Mouse (Mus musculus): Measurements from ENCODE around the gene Unc13a. TPM values are rescaled to one million over a fixed set of nuclear protein-coding genes. Genes with fewer than 3 reads are reported as not detected.
A peak's percentile ranks its signal among the peaks of the same experiment; 100 is the strongest.

Unc13a gene
- polyA plus RNA-seq, 1 experiment from 2014 or later = 1.7 TPM

- Histone ChIP-seq H3K9ac (replicated peaks; ENCODE audit: low read depth, low read length) (no peak overlapping the region), H3K36me3 (ENCODE audit: control insufficient read depth, insufficient read depth, low read length) (no peaks in the 10 kb centered on the region), H3K4me3 (ENCODE audit: low read depth, low read length) (no peak overlapping the region), H3K9me3 (ENCODE audit: control insufficient read depth, low read depth, low read length) (no peaks in the 10 kb centered on the region), H3K4me2 (replicated peaks; ENCODE audit: low read depth, low read length) (no peak overlapping the region), H3K4me1 (ENCODE audit: control insufficient read depth, insufficient read depth, low read length) (peaks cover 20% of the 10 kb centered on the region; the same call in 1 of the 2 replicates), H3K27ac (ENCODE audit: low read length) (no peak overlapping the region), H3K27me3 (ENCODE audit: control insufficient read depth, insufficient read depth, low read length) (no peaks in the 10 kb centered on the region)
- 48% methylated on average over 5 of the region's 5 CpGs for WGBS
- ATAC-seq (ENCODE audit: insufficient number of reproducible peaks, insufficient read depth, low FRiP score, low read depth) = no peak
These were observed 4.3 kb downstream of the Unc13a start for GRCm38 (mm10) chr8:71667256-71667655.

GRCm38 (mm10) chr8:71666855-71667254, 4.7 kb downstream of the Unc13a start:
- Histone ChIP-seq H3K27ac (ENCODE audit: low read length) (no peak overlapping the region), H3K4me3 (ENCODE audit: low read depth, low read length) (no peak overlapping the region), H3K9me3 (ENCODE audit: control insufficient read depth, low read depth, low read length) (no peaks in the 10 kb centered on the region), H3K4me2 (replicated peaks; ENCODE audit: low read depth, low read length) (no peak overlapping the region), H3K27me3 (ENCODE audit: control insufficient read depth, insufficient read depth, low read length) (no peaks in the 10 kb centered on the region), H3K36me3 (ENCODE audit: control insufficient read depth, insufficient read depth, low read length) (no peaks in the 10 kb centered on the region), H3K4me1 (ENCODE audit: control insufficient read depth, insufficient read depth, low read length) (peaks cover 20% of the 10 kb centered on the region; the same call in 1 of the 2 replicates), H3K9ac (replicated peaks; ENCODE audit: low read depth, low read length) (no peak overlapping the region)
- 20% methylated on average over 1 of the region's 1 CpGs for WGBS
- ATAC-seq (ENCODE audit: insufficient number of reproducible peaks, insufficient read depth, low FRiP score, low read depth) = no peak

GRCm38 (mm10) chr8:71665331-71666130, 6.0 kb downstream of the Unc13a start:
- Histone ChIP-seq H3K4me1 (ENCODE audit: control insufficient read depth, insufficient read depth, low read length) (peaks cover 13% of the 10 kb centered on the region; the same call in 1 of the 2 replicates), H3K4me2 (replicated peaks; ENCODE audit: low read depth, low read length) (peak overlapping the region; percentile 37), H3K9ac (replicated peaks; ENCODE audit: low read depth, low read length) (no peak overlapping the region), H3K27me3 (ENCODE audit: control insufficient read depth, insufficient read depth, low read length) (0 out of 2 replicates have a peak, but pooled peaks cover 2% of the 10 kb centered on the region), H3K27ac (ENCODE audit: low read length) (no peak overlapping the region), H3K36me3 (ENCODE audit: control insufficient read depth, insufficient read depth, low read length) (no peaks in the 10 kb centered on the region), H3K9me3 (ENCODE audit: control insufficient read depth, low read depth, low read length) (no peaks in the 10 kb centered on the region), H3K4me3 (ENCODE audit: low read depth, low read length) (peak overlapping the region; percentile 16; the same call in 1 of the 2 replicates)
- ATAC-seq (ENCODE audit: insufficient number of reproducible peaks, insufficient read depth, low FRiP score, low read depth) = peak; percentile 73
- 3% methylated on average over 22 of the region's 22 CpGs for WGBS

- no peak overlapping the region for H3K27ac ChIP-seq (ENCODE audit: low read length)
- H3K4me3 ChIP-seq (ENCODE audit: low read depth, low read length) = no peak overlapping the region
- no peaks in the 10 kb centered on the region for H3K4me1 ChIP-seq (ENCODE audit: control insufficient read depth, insufficient read depth, low read length)
- H3K27me3 ChIP-seq (ENCODE audit: control insufficient read depth, insufficient read depth, low read length) = peaks cover 16% of the 10 kb centered on the region
- WGBS = 7% methylated on average over 36 of the region's 36 CpGs
- peak; percentile 12; the same call in 1 of the 2 replicates for ATAC-seq (ENCODE audit: insufficient number of reproducible peaks, insufficient read depth, low FRiP score, low read depth)
- no peaks in the 10 kb centered on the region for H3K9me3 ChIP-seq (ENCODE audit: control insufficient read depth, low read depth, low read length)
- H3K36me3 ChIP-seq (ENCODE audit: control insufficient read depth, insufficient read depth, low read length) = no peaks in the 10 kb centered on the region
- H3K9ac ChIP-seq (replicated peaks; ENCODE audit: low read depth, low read length) = no peak overlapping the region
- H3K4me2 ChIP-seq (replicated peaks; ENCODE audit: low read depth, low read length) = no peak overlapping the region
These were observed 11.0 kb downstream of the Unc13a start for GRCm38 (mm10) chr8:71660325-71661120.

GRCm38 (mm10) chr8:71659751-71660150, 11.8 kb downstream of the Unc13a start:
- Histone ChIP-seq H3K27ac (ENCODE audit: low read length) (no peak overlapping the region), H3K27me3 (ENCODE audit: control insufficient read depth, insufficient read depth, low read length) (peaks cover 18% of the 10 kb centered on the region), H3K4me1 (ENCODE audit: control insufficient read depth, insufficient read depth, low read length) (0 out of 2 replicates have a peak, but pooled peaks cover under 1% of the 10 kb centered on the region), H3K4me3 (ENCODE audit: low read depth, low read length) (no peak overlapping the region), H3K9ac (replicated peaks; ENCODE audit: low read depth, low read length) (no peak overlapping the region), H3K9me3 (ENCODE audit: control insufficient read depth, low read depth, low read length) (no peaks in the 10 kb centered on the region), H3K36me3 (ENCODE audit: control insufficient read depth, insufficient read depth, low read length) (no peaks in the 10 kb centered on the region), H3K4me2 (replicated peaks; ENCODE audit: low read depth, low read length) (no peak overlapping the region)
- ATAC-seq (ENCODE audit: insufficient number of reproducible peaks, insufficient read depth, low FRiP score, low read depth) = no peak
- WGBS = 59% methylated on average over 1 of the region's 1 CpGs

GRCm38 (mm10) chr8:71658515-71659049, 13.0 kb downstream of the Unc13a start:
- no peaks in the 10 kb centered on the region for H3K36me3 ChIP-seq (ENCODE audit: control insufficient read depth, insufficient read depth, low read length)
- ATAC-seq (ENCODE audit: insufficient number of reproducible peaks, insufficient read depth, low FRiP score, low read depth) = no peak
- H3K9ac ChIP-seq (replicated peaks; ENCODE audit: low read depth, low read length) = no peak overlapping the region
- H3K4me2 ChIP-seq (replicated peaks; ENCODE audit: low read depth, low read length) = no peak overlapping the region
- no peaks in the 10 kb centered on the region for H3K9me3 ChIP-seq (ENCODE audit: control insufficient read depth, low read depth, low read length)
- 25% methylated on average over 17 of the region's 17 CpGs for WGBS
- H3K4me3 ChIP-seq (ENCODE audit: low read depth, low read length) = no peak overlapping the region
- H3K27ac ChIP-seq (ENCODE audit: low read length) = no peak overlapping the region
- 0 out of 2 replicates have a peak, but pooled peaks cover 4% of the 10 kb centered on the region for H3K4me1 ChIP-seq (ENCODE audit: control insufficient read depth, insufficient read depth, low read length)
- peaks cover 20% of the 10 kb centered on the region for H3K27me3 ChIP-seq (ENCODE audit: control insufficient read depth, insufficient read depth, low read length)

- 22% methylated on average over 9 of the region's 9 CpGs for WGBS
- H3K4me3 ChIP-seq (ENCODE audit: low read depth, low read length) = no peak overlapping the region
- H3K9me3 ChIP-seq (ENCODE audit: control insufficient read depth, low read depth, low read length) = no peaks in the 10 kb centered on the region
- H3K9ac ChIP-seq (replicated peaks; ENCODE audit: low read depth, low read length) = no peak overlapping the region
- H3K4me2 ChIP-seq (replicated peaks; ENCODE audit: low read depth, low read length) = no peak overlapping the region
- ATAC-seq (ENCODE audit: insufficient number of reproducible peaks, insufficient read depth, low FRiP score, low read depth) = no peak
- H3K4me1 ChIP-seq (ENCODE audit: control insufficient read depth, insufficient read depth, low read length) = 0 out of 2 replicates have a peak, but pooled peaks cover 4% of the 10 kb centered on the region
- H3K36me3 ChIP-seq (ENCODE audit: control insufficient read depth, insufficient read depth, low read length) = no peaks in the 10 kb centered on the region
- peaks cover 20% of the 10 kb centered on the region for H3K27me3 ChIP-seq (ENCODE audit: control insufficient read depth, insufficient read depth, low read length)
- no peak overlapping the region for H3K27ac ChIP-seq (ENCODE audit: low read length)
These were observed 13.7 kb downstream of the Unc13a start for GRCm38 (mm10) chr8:71657816-71658215.

- WGBS = 1% methylated on average over 24 of the region's 24 CpGs
- no peaks in the 10 kb centered on the region for H3K36me3 ChIP-seq (ENCODE audit: control insufficient read depth, insufficient read depth, low read length)
- no peak overlapping the region for H3K4me3 ChIP-seq (ENCODE audit: low read depth, low read length)
- 0 out of 2 replicates have a peak, but pooled peaks cover 4% of the 10 kb centered on the region for H3K4me1 ChIP-seq (ENCODE audit: control insufficient read depth, insufficient read depth, low read length)
- H3K27ac ChIP-seq (ENCODE audit: low read length) = no peak overlapping the region
- peaks cover 14% of the 10 kb centered on the region for H3K27me3 ChIP-seq (ENCODE audit: control insufficient read depth, insufficient read depth, low read length)
- no peaks in the 10 kb centered on the region for H3K9me3 ChIP-seq (ENCODE audit: control insufficient read depth, low read depth, low read length)
- peak overlapping the region; percentile 34 for H3K4me2 ChIP-seq (replicated peaks; ENCODE audit: low read depth, low read length)
- peak; percentile 68; the same call in 1 of the 2 replicates for ATAC-seq (ENCODE audit: insufficient number of reproducible peaks, insufficient read depth, low FRiP score, low read depth)
- H3K9ac ChIP-seq (replicated peaks; ENCODE audit: low read depth, low read length) = no peak overlapping the region
These were observed 17.0 kb downstream of the Unc13a start for GRCm38 (mm10) chr8:71654600-71654999.

Data from stomach, embryonic 14.5 days (tissue).